Mouse (Mus musculus) bone marrow macrophage, adult 2 months (primary cell): Measurements from ENCODE around the gene Tox2. TPM values are rescaled to one million over a fixed set of nuclear protein-coding genes. Genes with fewer than 3 reads are reported as not detected.
A peak's percentile ranks its signal among the peaks of the same experiment; 100 is the strongest.

Experiments
- H3K27ac ChIP-seq: 2 replicates; pipeline ENCODE4 v1.5.1; 2012; ENCODE audit warnings: low read depth, low read length; ENCODE audit not compliant: insufficient read depth
- H3K4me1 ChIP-seq: 2 replicates; pipeline ENCODE4 v1.6.1; 2012; ENCODE audit warnings: low read length; ENCODE audit not compliant: control insufficient read depth, insufficient read depth
- H3K4me3 ChIP-seq: 2 replicates; pipeline ENCODE4 v1.5.1; 2012; ENCODE audit warnings: mild to moderate bottlenecking, low read length, moderate library complexity; ENCODE audit not compliant: insufficient read depth
- CTCF ChIP-seq: IDR thresholded peaks from 2 replicates; pipeline ENCODE4 v1.5.1; 2012; ENCODE audit warnings: low read depth, mild to moderate bottlenecking, low read length, moderate library complexity
- POLR2A ChIP-seq: IDR thresholded peaks from 2 replicates; pipeline ENCODE4 v1.6.1; 2012; ENCODE audit warnings: mild to moderate bottlenecking, low read depth, low read length, borderline replicate concordance
- polyA plus RNA-seq: library from polyadenylated mRNA; stranded (reverse); fragments of >200 nt; gene quantifications from 2 replicates; pipeline ENCODE4 v1.2.4, GENCODE M21; 2012; ENCODE audit not compliant: missing spikeins, insufficient read depth, insufficient read length

The Tox2 gene
- polyA plus RNA-seq, 1 experiment = 3.2 TPM

- no peak overlapping the region for H3K27ac ChIP-seq
- no peaks in the 10 kb centered on the region for H3K4me1 ChIP-seq
- no peak overlapping the region for H3K4me3 ChIP-seq
- peak; percentile 84 for TF ChIP-seq CTCF
- TF ChIP-seq POLR2A = no peak
Measured at GRCm38 (mm10) chr2:163340263-163340662, 137.3 kb downstream of the Tox2 start.

GRCm38 (mm10) chr2:163343671-163344070, 140.7 kb downstream of the Tox2 start:
- H3K4me1 ChIP-seq = no peaks in the 10 kb centered on the region
- TF ChIP-seq CTCF (peak; percentile 26; the same call in 1 of the 2 replicates), POLR2A (no peak)

GRCm38 (mm10) chr2:163344976-163345660, 142.2 kb downstream of the Tox2 start:
- TF ChIP-seq POLR2A (no peak), CTCF (no peak)
- Histone ChIP-seq H3K4me1 (no peaks in the 10 kb centered on the region), H3K4me3 (no peak overlapping the region), H3K27ac (no peak overlapping the region)

More at GRCm38 (mm10) chr2:163343671-163344070, 140.7 kb downstream of the Tox2 start:
- no peak overlapping the region for H3K4me3 ChIP-seq
- H3K27ac ChIP-seq = no peak overlapping the region

- TF ChIP-seq CTCF (no peak), POLR2A (no peak)
Measured at GRCm38 (mm10) chr2:163346497-163346896, 143.6 kb downstream of the Tox2 start.

GRCm38 (mm10) chr2:163347517-163348184, 144.7 kb downstream of the Tox2 start:
- H3K4me3 ChIP-seq = no peak overlapping the region
- no peaks in the 10 kb centered on the region for H3K4me1 ChIP-seq
- TF ChIP-seq CTCF = no peak
- no peak for TF ChIP-seq POLR2A
- H3K27ac ChIP-seq = no peak overlapping the region

More at GRCm38 (mm10) chr2:163346497-163346896, 143.6 kb downstream of the Tox2 start:
- H3K4me1 ChIP-seq = no peaks in the 10 kb centered on the region
- no peak overlapping the region for H3K27ac ChIP-seq
- no peak overlapping the region for H3K4me3 ChIP-seq

GRCm38 (mm10) chr2:163348677-163349076, 145.8 kb downstream of the Tox2 start:
- Histone ChIP-seq H3K4me1 (no peaks in the 10 kb centered on the region), H3K4me3 (no peak overlapping the region), H3K27ac (no peak overlapping the region)
- no peak for TF ChIP-seq CTCF
- TF ChIP-seq POLR2A = no peak

GRCm38 (mm10) chr2:163349411-163349810, 146.5 kb downstream of the Tox2 start:
- Histone ChIP-seq H3K4me1 (no peaks in the 10 kb centered on the region), H3K4me3 (no peak overlapping the region), H3K27ac (no peak overlapping the region)
- TF ChIP-seq CTCF (no peak), POLR2A (no peak)

GRCm38 (mm10) chr2:163350443-163350842, 147.5 kb downstream of the Tox2 start:
- no peaks in the 10 kb centered on the region for H3K4me1 ChIP-seq
- no peak for TF ChIP-seq POLR2A
- peak; percentile 32; the same call in 1 of the 2 replicates for TF ChIP-seq CTCF
- H3K4me3 ChIP-seq = no peak overlapping the region
- no peak overlapping the region for H3K27ac ChIP-seq

- H3K27ac ChIP-seq = no peak overlapping the region
- H3K4me1 ChIP-seq = no peaks in the 10 kb centered on the region; the same call in 1 of the 2 replicates
- H3K4me3 ChIP-seq = no peak overlapping the region
- TF ChIP-seq POLR2A (no peak), CTCF (no peak)
Measured at GRCm38 (mm10) chr2:163353731-163354130, 150.8 kb downstream of the Tox2 start.

- H3K4me1 ChIP-seq = no peaks in the 10 kb centered on the region; the same call in 1 of the 2 replicates
- no peak overlapping the region for H3K27ac ChIP-seq
- H3K4me3 ChIP-seq = no peak overlapping the region
- TF ChIP-seq CTCF (no peak), POLR2A (no peak)
Measured at GRCm38 (mm10) chr2:163355666-163356065, 152.7 kb downstream of the Tox2 start.
